Mouse (Mus musculus) small intestine, adult 2 months (tissue): ENCODE results near the gene Chd1.
A peak's percentile ranks its signal among the peaks of the same experiment; 100 is the strongest.

Experiments used
- CTCF ChIP-seq: fragments of 200-500 bp; IDR thresholded peaks from 2 replicates; pipeline ENCODE4 v1.5.1; 2012; ENCODE audit warnings: low read depth, mild to moderate bottlenecking, control low read depth, inconsistent platforms, low read length, moderate library complexity, mixed read lengths; ENCODE audit not compliant: insufficient replicate concordance, insufficient read length; ENCODE audit errors: extremely low read depth
- POLR2A ChIP-seq: fragments of 200-500 bp; IDR thresholded peaks from 2 replicates; pipeline ENCODE4 v1.6.1; 2012; ENCODE audit warnings: low read depth, mild to moderate bottlenecking, control low read depth, inconsistent platforms, low read length, moderate library complexity

- TF ChIP-seq POLR2A (peak; percentile 43), CTCF (peak; percentile 3; the same call in 1 of the 2 replicates)
Measured at GRCm38 (mm10) chr17:15705303-15706284, 827 bp downstream of the Chd1 start.
